Mouse (Mus musculus) heart, adult 18-20 months (tissue): ENCODE measurements around the gene Prdm10. TPM values are rescaled to one million over a fixed set of nuclear protein-coding genes. Genes with fewer than 3 reads are reported as not detected.

Experiments used
- DNase-seq, 2 experiments: peaks; one replicate each; pipeline ENCODE4 v3.0.0; 2021 to 2022; ENCODE audit warnings: mixed read lengths in 1 of 2
- total RNA-seq, 2 experiments: library from RNA; stranded (reverse); gene quantifications; 2 replicates each; pipeline ENCODE4 v1.2.3; 2021

The Prdm10 gene
- total RNA-seq, 2 experiments from 2014 or later = 4.2 to 5.0 TPM

- DNase-seq = no peak
Observed at GRCm38 (mm10) chr9:31304358-31304757, 24.0 kb downstream of the Prdm10 start.

GRCm38 (mm10) chr9:31305117-31305516 lies 24.8 kb downstream of the Prdm10 start:
- DNase-seq = no peak

- peak in 1 of 2 experiments; percentile 13 for DNase-seq
Observed at GRCm38 (mm10) chr9:31305807-31306206, 25.5 kb downstream of the Prdm10 start.

GRCm38 (mm10) chr9:31307232-31307631 lies 26.9 kb downstream of the Prdm10 start:
- DNase-seq = no peak

- no peak for DNase-seq
Observed at GRCm38 (mm10) chr9:31309041-31309440, 28.7 kb downstream of the Prdm10 start.

GRCm38 (mm10) chr9:31310662-31311061 lies 30.3 kb downstream of the Prdm10 start:
- no peak for DNase-seq

- no peak for DNase-seq
Observed at GRCm38 (mm10) chr9:31313876-31314275, 33.5 kb downstream of the Prdm10 start.

- DNase-seq = no peak
Observed at GRCm38 (mm10) chr9:31315983-31316382, 35.6 kb downstream of the Prdm10 start.

GRCm38 (mm10) chr9:31318956-31319355 lies 38.6 kb downstream of the Prdm10 start:
- no peak for DNase-seq

GRCm38 (mm10) chr9:31320734-31321133 lies 40.4 kb downstream of the Prdm10 start:
- no peak for DNase-seq

- DNase-seq = no peak
Observed at GRCm38 (mm10) chr9:31321526-31321925, 41.2 kb downstream of the Prdm10 start.

- no peak for DNase-seq
Observed at GRCm38 (mm10) chr9:31322090-31322489, 41.8 kb downstream of the Prdm10 start.

GRCm38 (mm10) chr9:31330816-31331215 lies 50.5 kb downstream of the Prdm10 start:
- no peak for DNase-seq

GRCm38 (mm10) chr9:31331246-31331645 lies 50.9 kb downstream of the Prdm10 start:
- DNase-seq = no peak

- peak in 1 of 2 experiments; percentile 17 for DNase-seq
Observed at GRCm38 (mm10) chr9:31331906-31332305, 51.6 kb downstream of the Prdm10 start.

GRCm38 (mm10) chr9:31332826-31333225 lies 52.5 kb downstream of the Prdm10 start:
- no peak for DNase-seq

GRCm38 (mm10) chr9:31334991-31335390 lies 54.7 kb downstream of the Prdm10 start:
- no peak for DNase-seq

GRCm38 (mm10) chr9:31344289-31344831 lies 64.0 kb downstream of the Prdm10 start:
- peak in 1 of 2 experiments; percentile 11 for DNase-seq

GRCm38 (mm10) chr9:31346575-31347080 lies 66.3 kb downstream of the Prdm10 start:
- peak in 1 of 2 experiments; percentile 8 for DNase-seq

- DNase-seq = no peak
Observed at GRCm38 (mm10) chr9:31348458-31348857, 68.1 kb downstream of the Prdm10 start.

- DNase-seq = peak; percentile 61 to 84
Observed at GRCm38 (mm10) chr9:31348915-31349314, 68.6 kb downstream of the Prdm10 start.

- no peak for DNase-seq
Observed at GRCm38 (mm10) chr9:31352716-31353115, 72.4 kb downstream of the Prdm10 start.

- DNase-seq = no peak
Observed at GRCm38 (mm10) chr9:31353518-31353917, 73.2 kb downstream of the Prdm10 start.

GRCm38 (mm10) chr9:31354051-31354450 lies 73.7 kb downstream of the Prdm10 start:
- no peak for DNase-seq
